Mouse (Mus musculus): ENCODE data around the gene 1110004F10Rik. TPM values are rescaled to one million over a fixed set of nuclear protein-coding genes. Genes with fewer than 3 reads are reported as not detected.
A peak's percentile ranks its signal among the peaks of the same experiment; 100 is the strongest.

Gene 1110004F10Rik
- polyA plus RNA-seq, 1 experiment = 122 TPM

DNA sequence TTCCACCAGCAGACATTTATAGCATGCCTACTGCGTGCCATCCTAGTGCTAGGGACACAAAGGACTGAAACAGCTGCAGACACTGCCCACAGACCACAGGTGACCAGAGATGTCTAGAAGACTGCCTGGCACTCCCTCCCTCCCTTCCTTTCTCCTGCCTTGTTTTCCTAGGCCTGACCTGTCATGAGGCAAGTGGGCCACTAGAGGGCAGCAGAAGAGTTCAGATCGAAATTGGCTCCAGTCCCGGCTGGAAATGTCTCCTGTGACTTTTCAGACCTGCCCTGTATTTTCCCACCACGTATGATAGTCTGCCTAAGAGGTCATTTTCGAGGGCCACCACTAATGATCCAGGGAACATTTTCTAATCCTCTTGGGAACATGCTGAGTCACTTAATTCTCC, 92.9 kb downstream of the 1110004F10Rik start:
- Histone ChIP-seq H3K4me3 (ENCODE audit: insufficient read depth, low read length) (no peak overlapping the region), H3K27ac (ENCODE audit: insufficient read depth, low read length) (no peak overlapping the region)
- TF ChIP-seq POLR2A (IDR thresholded peaks at IDR 0.05; ENCODE audit: extremely low read depth, insufficient read depth, low read length) = no peak
- TF ChIP-seq CTCF (IDR thresholded peaks at IDR 0.05; ENCODE audit: extremely low read depth, insufficient read depth, low read length) = peak; percentile 93

GRCm38 (mm10) chr7:116134413-116135292, 95.5 kb downstream of the 1110004F10Rik start:
- TF ChIP-seq CTCF (IDR thresholded peaks at IDR 0.05; ENCODE audit: extremely low read depth, insufficient read depth, low read length) (no peak), POLR2A (IDR thresholded peaks at IDR 0.05; ENCODE audit: extremely low read depth, insufficient read depth, low read length) (no peak)
- Histone ChIP-seq H3K27ac (ENCODE audit: insufficient read depth, low read length) (no peak overlapping the region), H3K4me3 (ENCODE audit: insufficient read depth, low read length) (no peak overlapping the region), H3K4me1 (ENCODE audit: control insufficient read depth, insufficient read depth, low read length) (no peaks in the 10 kb centered on the region)

More for the DNA sequence above, 92.9 kb downstream of the 1110004F10Rik start:
- no peaks in the 10 kb centered on the region for H3K4me1 ChIP-seq (ENCODE audit: control insufficient read depth, insufficient read depth, low read length)

DNA sequence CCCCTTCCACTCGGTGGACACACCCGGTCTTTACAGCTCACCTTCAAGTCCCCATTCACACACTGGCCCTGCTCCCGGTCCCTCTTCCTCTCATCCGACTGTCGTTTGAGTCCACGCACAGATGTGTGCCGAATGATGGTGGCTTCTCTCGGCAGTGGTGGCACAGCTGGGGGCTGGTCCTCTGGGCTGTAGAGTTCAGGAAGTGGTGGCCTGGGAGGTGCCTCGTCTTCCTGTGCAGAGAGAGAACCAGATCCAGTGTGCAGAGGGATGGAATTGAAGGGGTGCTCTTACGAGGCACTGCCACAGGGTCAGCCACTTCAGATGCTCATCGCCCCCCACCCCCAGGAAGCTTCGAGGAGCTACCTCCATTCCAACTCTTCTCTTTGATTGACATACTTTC, 98.0 kb downstream of the 1110004F10Rik start:
- Histone ChIP-seq H3K4me1 (ENCODE audit: control insufficient read depth, insufficient read depth, low read length) (0 out of 2 replicates have a peak, but pooled peaks cover 1% of the 10 kb centered on the region), H3K4me3 (ENCODE audit: insufficient read depth, low read length) (no peak overlapping the region), H3K27ac (ENCODE audit: insufficient read depth, low read length) (no peak overlapping the region)
- no peak for TF ChIP-seq CTCF (IDR thresholded peaks at IDR 0.05; ENCODE audit: extremely low read depth, insufficient read depth, low read length)
- no peak for TF ChIP-seq POLR2A (IDR thresholded peaks at IDR 0.05; ENCODE audit: extremely low read depth, insufficient read depth, low read length)

GRCm38 (mm10) chr7:116137671-116138070, 98.5 kb downstream of the 1110004F10Rik start:
- TF ChIP-seq POLR2A (IDR thresholded peaks at IDR 0.05; ENCODE audit: extremely low read depth, insufficient read depth, low read length) (no peak), CTCF (IDR thresholded peaks at IDR 0.05; ENCODE audit: extremely low read depth, insufficient read depth, low read length) (no peak)
- H3K4me3 ChIP-seq (ENCODE audit: insufficient read depth, low read length) = no peak overlapping the region
- no peak overlapping the region for H3K27ac ChIP-seq (ENCODE audit: insufficient read depth, low read length)
- H3K4me1 ChIP-seq (ENCODE audit: control insufficient read depth, insufficient read depth, low read length) = 0 out of 2 replicates have a peak, but pooled peaks cover 1% of the 10 kb centered on the region

DNA sequence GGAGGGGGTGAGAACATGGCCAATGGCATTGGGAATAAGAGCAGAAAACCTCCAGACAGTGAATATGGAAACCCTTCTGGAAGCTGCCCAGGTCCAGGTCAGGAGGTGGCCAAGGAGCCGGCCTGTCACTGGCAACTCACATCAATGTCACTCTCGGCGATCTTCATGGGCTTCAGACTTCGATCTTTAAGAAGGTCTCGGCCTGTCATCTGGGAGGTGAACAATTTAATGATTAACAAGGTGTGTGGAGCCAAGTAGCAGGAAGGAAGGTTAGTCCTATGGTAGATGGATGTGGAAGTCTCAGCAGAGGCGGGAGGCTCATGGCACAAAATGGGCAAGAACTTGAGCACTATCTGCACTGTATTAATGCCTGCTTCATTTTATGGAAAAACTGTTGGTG, 105.8 kb downstream of the 1110004F10Rik start:
- no peak overlapping the region for H3K4me3 ChIP-seq (ENCODE audit: insufficient read depth, low read length)
- H3K27ac ChIP-seq (ENCODE audit: insufficient read depth, low read length) = no peak overlapping the region
- 0 out of 2 replicates have a peak, but pooled peaks cover 1% of the 10 kb centered on the region for H3K4me1 ChIP-seq (ENCODE audit: control insufficient read depth, insufficient read depth, low read length)
- no peak for TF ChIP-seq POLR2A (IDR thresholded peaks at IDR 0.05; ENCODE audit: extremely low read depth, insufficient read depth, low read length)
- TF ChIP-seq CTCF (IDR thresholded peaks at IDR 0.05; ENCODE audit: extremely low read depth, insufficient read depth, low read length) = no peak

DNA sequence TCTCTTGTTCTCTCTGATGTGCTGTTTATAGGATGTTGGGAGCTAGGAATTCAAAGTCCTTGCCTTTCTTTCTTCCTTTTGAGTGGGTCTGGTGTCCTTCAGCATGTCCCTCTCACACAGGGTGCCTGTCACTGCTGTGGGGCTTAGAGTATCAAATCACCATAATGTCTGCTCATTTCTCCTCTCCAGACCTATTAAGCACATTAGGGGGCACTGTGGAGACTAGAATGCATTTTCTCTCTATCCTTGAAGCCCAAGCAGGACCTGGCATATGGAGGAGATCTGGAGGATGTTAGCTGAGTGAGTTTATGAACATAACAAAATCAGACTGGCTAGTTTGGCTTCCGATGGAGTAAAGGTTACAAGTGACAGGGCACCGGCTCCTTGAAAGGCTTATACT, 107.9 kb downstream of the 1110004F10Rik start:
- no peak overlapping the region for H3K27ac ChIP-seq (ENCODE audit: insufficient read depth, low read length)
- no peak overlapping the region for H3K4me3 ChIP-seq (ENCODE audit: insufficient read depth, low read length)
- no peaks in the 10 kb centered on the region for H3K4me1 ChIP-seq (ENCODE audit: control insufficient read depth, insufficient read depth, low read length)
- TF ChIP-seq POLR2A (IDR thresholded peaks at IDR 0.05; ENCODE audit: extremely low read depth, insufficient read depth, low read length) (no peak), CTCF (IDR thresholded peaks at IDR 0.05; ENCODE audit: extremely low read depth, insufficient read depth, low read length) (no peak)

DNA sequence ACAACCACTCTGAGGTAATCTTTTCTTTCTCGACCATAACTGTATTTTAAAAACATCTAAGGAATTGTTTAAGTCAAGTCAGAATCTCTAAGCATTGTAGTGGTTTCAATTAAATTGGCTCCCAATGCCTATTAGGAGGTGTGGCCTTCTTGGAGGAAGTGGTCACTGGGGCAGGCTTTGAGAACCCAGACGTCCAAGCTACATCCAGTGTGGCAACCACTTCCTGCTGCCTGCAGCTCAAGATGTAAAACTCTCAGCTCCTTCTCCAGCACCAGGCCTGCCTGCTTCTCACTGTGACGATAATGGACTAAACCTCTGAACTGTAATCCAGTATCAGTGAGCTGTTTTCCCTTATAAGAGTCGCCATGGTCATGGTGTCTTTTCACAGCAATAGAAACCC, 110.4 kb downstream of the 1110004F10Rik start:
- Histone ChIP-seq H3K27ac (ENCODE audit: insufficient read depth, low read length) (no peak overlapping the region), H3K4me3 (ENCODE audit: insufficient read depth, low read length) (no peak overlapping the region), H3K4me1 (ENCODE audit: control insufficient read depth, insufficient read depth, low read length) (no peaks in the 10 kb centered on the region)
- TF ChIP-seq POLR2A (IDR thresholded peaks at IDR 0.05; ENCODE audit: extremely low read depth, insufficient read depth, low read length) (no peak), CTCF (IDR thresholded peaks at IDR 0.05; ENCODE audit: extremely low read depth, insufficient read depth, low read length) (no peak)

DNA sequence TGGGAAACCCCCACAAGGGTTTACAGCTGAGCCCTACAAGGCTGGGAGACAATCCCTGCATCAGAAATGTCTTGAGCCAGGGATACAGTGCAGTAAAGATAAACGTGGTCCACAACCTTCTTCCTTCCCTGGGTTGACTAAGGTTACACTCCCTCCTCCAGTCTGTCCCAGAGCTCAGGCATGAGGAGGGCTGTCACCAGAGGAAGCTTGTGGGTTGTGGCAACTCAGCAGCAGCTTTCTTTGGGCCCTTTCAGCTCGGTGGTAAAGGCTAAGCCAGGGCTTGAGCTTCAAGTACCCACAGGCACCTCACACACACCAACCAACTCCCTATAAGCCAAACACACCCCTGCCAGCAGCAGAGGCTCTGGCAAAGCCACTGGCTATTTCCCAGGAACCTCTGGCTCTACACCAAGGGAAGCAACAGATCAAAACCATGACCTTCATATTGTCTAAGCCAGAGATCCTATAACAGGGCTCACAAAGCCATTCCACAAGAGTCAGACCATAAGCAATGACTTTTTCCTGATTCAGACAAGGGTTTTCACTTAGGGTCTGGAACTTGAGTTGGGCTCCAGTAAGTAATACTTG, 114.7 kb downstream of the 1110004F10Rik start:
- no peak overlapping the region for H3K27ac ChIP-seq (ENCODE audit: insufficient read depth, low read length)
- H3K4me1 ChIP-seq (ENCODE audit: control insufficient read depth, insufficient read depth, low read length) = no peaks in the 10 kb centered on the region
- H3K4me3 ChIP-seq (ENCODE audit: insufficient read depth, low read length) = no peak overlapping the region
- no peak for TF ChIP-seq POLR2A (IDR thresholded peaks at IDR 0.05; ENCODE audit: extremely low read depth, insufficient read depth, low read length)
- TF ChIP-seq CTCF (IDR thresholded peaks at IDR 0.05; ENCODE audit: extremely low read depth, insufficient read depth, low read length) = no peak

Other genes starting within 250 kb of the 1110004F10Rik start
- gene Sox6, start 601 bp upstream of the 1110004F10Rik start, polyA plus RNA-seq (2012; rRNA removed) = 9.4 and 9.8 TPM in 2 replicates
- gene Gm4353, start 45.2 kb downstream of the 1110004F10Rik start, polyA plus RNA-seq (2012; rRNA removed) = 1.1 and 1.2 TPM in 2 replicates